Mouse (Mus musculus) granulocyte monocyte progenitor cell, adult 5-6 weeks (primary cell): ENCODE data around the gene Ccdc88c. TPM values are rescaled to one million over a fixed set of nuclear protein-coding genes. Genes with fewer than 3 reads are reported as not detected.

ENCODE experiments used
- ATAC-seq: replicated peaks from 2 replicates; pipeline ENCODE4 v1.8.0; 2016; ENCODE audit warnings: mild to moderate bottlenecking, moderate TSS enrichment, inconsistent platforms; ENCODE audit not compliant: poor library complexity, severe bottlenecking
- total RNA-seq, 2 experiments: library from RNA; stranded (forward) in 1 of 2; stranded (reverse) in 1 of 2; fragments of 200-712, 200-1000 nt in 1 of 2; fragments of >200 nt in 1 of 2; fragmentation: Nextera tagmentation in 1 of 2; gene quantifications; 2 replicates each; pipeline ENCODE4 v1.2.3; 2014 to 2017

Gene Ccdc88c
- total RNA-seq, 2 experiments from 2014 or later = 70.3 to 92.0 TPM

- no peak for ATAC-seq
Measured at GRCm38 (mm10) chr12:100999061-100999954, 29.5 kb downstream of the Ccdc88c start.

- ATAC-seq = no peak
Measured at GRCm38 (mm10) chr12:100998564-100998962, 30.3 kb downstream of the Ccdc88c start.

GRCm38 (mm10) chr12:100997830-100998563, 30.9 kb downstream of the Ccdc88c start:
- no peak for ATAC-seq

- peak; percentile 58 for ATAC-seq
Measured at GRCm38 (mm10) chr12:100996378-100996898, 32.4 kb downstream of the Ccdc88c start.

- ATAC-seq = no peak
Measured at GRCm38 (mm10) chr12:100995607-100996377, 33.1 kb downstream of the Ccdc88c start.

- ATAC-seq = peak; percentile 13
Measured at GRCm38 (mm10) chr12:100994140-100995015, 34.5 kb downstream of the Ccdc88c start.

- ATAC-seq = no peak
Measured at GRCm38 (mm10) chr12:100993146-100993545, 35.7 kb downstream of the Ccdc88c start.

- ATAC-seq = no peak
Measured at GRCm38 (mm10) chr12:100992505-100992904, 36.4 kb downstream of the Ccdc88c start.

- no peak for ATAC-seq
Measured at GRCm38 (mm10) chr12:100991119-100991518, 37.7 kb downstream of the Ccdc88c start.

- ATAC-seq = no peak
Measured at GRCm38 (mm10) chr12:100990291-100990690, 38.6 kb downstream of the Ccdc88c start.

- peak; percentile 59 for ATAC-seq
Measured at GRCm38 (mm10) chr12:100989780-100990288, 39.0 kb downstream of the Ccdc88c start.

- ATAC-seq = peak; percentile 2; the same call in 1 of the 2 replicates
Measured at GRCm38 (mm10) chr12:100988324-100989130, 40.3 kb downstream of the Ccdc88c start.

GRCm38 (mm10) chr12:100986423-100986822, 42.4 kb downstream of the Ccdc88c start:
- peak; percentile 7 for ATAC-seq

GRCm38 (mm10) chr12:100985793-100986157, 43.1 kb downstream of the Ccdc88c start:
- ATAC-seq = no peak

GRCm38 (mm10) chr12:100985050-100985792, 43.6 kb downstream of the Ccdc88c start:
- peak; percentile 37 for ATAC-seq

GRCm38 (mm10) chr12:100983565-100983964, 45.3 kb downstream of the Ccdc88c start:
- ATAC-seq = peak; percentile 65

- ATAC-seq = no peak
Measured at GRCm38 (mm10) chr12:100982217-100982616, 46.6 kb downstream of the Ccdc88c start.
